Mouse (Mus musculus) right cerebral cortex, postnatal 36 days (tissue): ENCODE data around the gene Gm1113.

Source experiments
- DNase-seq, 2 experiments: peaks; one replicate each; pipeline ENCODE4 v3.0.0; 2022; ENCODE audit warnings: low spot score in 2 of 2, mixed read lengths in 1 of 2

Gm1113 gene

GRCm38 (mm10) chr9:35529141-35529540 lies 11.1 kb upstream of the Gm1113 start:
- DNase-seq, result no peak

GRCm38 (mm10) chr9:35523941-35524411 lies 5.9 kb upstream of the Gm1113 start:
- peak; percentile 59 to 68 for DNase-seq

GRCm38 (mm10) chr9:35523541-35523940 lies 5.5 kb upstream of the Gm1113 start:
- peak; percentile 43 to 70 for DNase-seq

- DNase-seq, result no peak
These were observed 4.9 kb upstream of the Gm1113 start for GRCm38 (mm10) chr9:35522821-35523515.

GRCm38 (mm10) chr9:35522241-35522640 lies 4.2 kb upstream of the Gm1113 start:
- no peak for DNase-seq

- no peak for DNase-seq
These were observed 2.7 kb upstream of the Gm1113 start for GRCm38 (mm10) chr9:35520631-35521348.

GRCm38 (mm10) chr9:35516711-35517110 lies 1.4 kb downstream of the Gm1113 start:
- no peak for DNase-seq

- no peak for DNase-seq
These were observed 1.9 kb downstream of the Gm1113 start for GRCm38 (mm10) chr9:35516182-35516581.

GRCm38 (mm10) chr9:35513900-35514299 lies 4.2 kb downstream of the Gm1113 start:
- DNase-seq, result no peak

- DNase-seq, result no peak
These were observed 9.8 kb downstream of the Gm1113 start for GRCm38 (mm10) chr9:35508234-35508633.

- DNase-seq, result no peak
These were observed 15.6 kb downstream of the Gm1113 start for GRCm38 (mm10) chr9:35502361-35503000.

- no peak for DNase-seq
These were observed 18.1 kb downstream of the Gm1113 start for GRCm38 (mm10) chr9:35499946-35500345.

GRCm38 (mm10) chr9:35495471-35495870 lies 22.6 kb downstream of the Gm1113 start:
- no peak for DNase-seq

GRCm38 (mm10) chr9:35494937-35495336 lies 23.1 kb downstream of the Gm1113 start:
- DNase-seq, result no peak

- no peak for DNase-seq
These were observed 24.4 kb downstream of the Gm1113 start for GRCm38 (mm10) chr9:35493733-35494092.

- DNase-seq, result no peak
These were observed 24.9 kb downstream of the Gm1113 start for GRCm38 (mm10) chr9:35493033-35493732.

GRCm38 (mm10) chr9:35491109-35491866 lies 26.8 kb downstream of the Gm1113 start:
- DNase-seq, result no peak

- DNase-seq, result peak; percentile 34 to 36
These were observed 29.6 kb downstream of the Gm1113 start for GRCm38 (mm10) chr9:35488496-35488895.

- no peak for DNase-seq
These were observed 31.5 kb downstream of the Gm1113 start for GRCm38 (mm10) chr9:35486616-35487015.

- no peak for DNase-seq
These were observed 34.1 kb downstream of the Gm1113 start for GRCm38 (mm10) chr9:35483949-35484348.
